Mouse (Mus musculus) lung, adult 2 months (tissue): Measurements from ENCODE around the gene Emc3.

Source experiments
- CTCF ChIP-seq: fragments of 200-500 bp; IDR thresholded peaks from 2 replicates; pipeline ENCODE4 v1.5.1; 2011; ENCODE audit warnings: mild to moderate bottlenecking, low read length, control low read depth; ENCODE audit not compliant: insufficient read depth
- POLR2A ChIP-seq: fragments of 200-500 bp; IDR thresholded peaks from 2 replicates; pipeline ENCODE4 v1.6.1; 2011; ENCODE audit warnings: low read depth, mild to moderate bottlenecking, control low read depth, low read length, borderline replicate concordance; ENCODE audit errors: extremely low read depth

GRCm38 (mm10) chr6:113502801-113503200 lies 28.7 kb downstream of the Emc3 start:
- TF ChIP-seq CTCF (no peak), POLR2A (no peak)
